Mouse (Mus musculus) midbrain, embryonic 14.5 days (tissue): Measurements from ENCODE around the gene Bsdc1. TPM values are rescaled to one million over a fixed set of nuclear protein-coding genes. Genes with fewer than 3 reads are reported as not detected.
A peak's percentile ranks its signal among the peaks of the same experiment; 100 is the strongest.
"Not testable (repeated sequence)": the region's sequence is repeated elsewhere in the genome, so short reads cannot be mapped to it uniquely, and the experiment has no call there.

Experiments
- ATAC-seq: fragments of 200-750 bp; cut with Nextera tagmentation; 2 replicates; pipeline ENCODE4 v1.8.0; 2017; ENCODE audit warnings: moderate number of reproducible peaks, moderate library complexity; ENCODE audit not compliant: low FRiP score, low TSS enrichment
- DNase-seq: peaks from one replicate; pipeline ENCODE4 v3.0.0-alpha.2; 2015
- H3K27ac ChIP-seq: fragments of 300-500 bp; sonication (generic); replicated peaks from 2 replicates; pipeline ENCODE4 v1.5.1; 2014; ENCODE audit warnings: mild to moderate bottlenecking, low read depth, low read length, moderate library complexity
- H3K27me3 ChIP-seq: fragments of 300-500 bp; sonication (generic); 2 replicates; pipeline ENCODE4 v1.6.1; 2014; ENCODE audit warnings: low read length, control low read depth, mixed read lengths; ENCODE audit not compliant: control insufficient read depth, insufficient read depth
- H3K36me3 ChIP-seq: fragments of 300-500 bp; sonication (generic); 2 replicates; pipeline ENCODE4 v1.6.1; 2014; ENCODE audit warnings: low read length, control low read depth; ENCODE audit not compliant: control insufficient read depth, insufficient read depth
- H3K4me1 ChIP-seq: fragments of 300-500 bp; sonication (generic); 2 replicates; pipeline ENCODE4 v1.6.1; 2014; ENCODE audit warnings: mild to moderate bottlenecking, antibody characterized with exemption, low read length, control low read depth; ENCODE audit not compliant: control insufficient read depth, insufficient read depth
- H3K4me2 ChIP-seq: fragments of 300-500 bp; sonication (generic); 2 replicates; pipeline ENCODE4 v1.6.1; 2014; ENCODE audit warnings: mild to moderate bottlenecking, low read length, moderate library complexity
- H3K4me3 ChIP-seq: fragments of 300-500 bp; sonication (generic); replicated peaks from 2 replicates; pipeline ENCODE4 v1.5.1; 2014; ENCODE audit warnings: low read depth, low read length
- H3K9ac ChIP-seq: fragments of 300-500 bp; sonication (generic); replicated peaks from 2 replicates; pipeline ENCODE4 v1.6.1; 2014; ENCODE audit warnings: mild to moderate bottlenecking, low read length, moderate library complexity
- H3K9me3 ChIP-seq: fragments of 300-500 bp; sonication (generic); 2 replicates; pipeline ENCODE4 v1.6.1; 2016; ENCODE audit warnings: low read length, control low read depth, mixed read lengths; ENCODE audit not compliant: control insufficient read depth
- WGBS: fragments of 180-500 bp; shearing (Covaris S2); extraction: QIAGEN DNeasy Blood & Tissue Kit; methylation state at CpG from one replicate; pipeline ENCODE4 v1.1.7; 2014; 5-methylcytosine and 5-hydroxymethylcytosine counted together
- polyA plus RNA-seq: library from polyadenylated mRNA; unstranded; fragments of >200 nt; fragmentation: Nextera tagmentation; extraction: Ambion mirVana; gene quantifications from 2 replicates; pipeline ENCODE4 v1.2.1, GENCODE M21; 2014

Bsdc1 gene
- polyA plus RNA-seq, 1 experiment from 2014 or later = 35.7 TPM

- peak; percentile 88 for DNase-seq
- Histone ChIP-seq H3K4me2 (peak overlapping the region; percentile 77), H3K27ac (peak overlapping the region; percentile 99), H3K4me1 (peaks cover 21% of the 10 kb centered on the region), H3K36me3 (peaks cover 41% of the 10 kb centered on the region), H3K27me3 (no peaks in the 10 kb centered on the region), H3K4me3 (peak overlapping the region; percentile 100), H3K9ac (peak overlapping the region; percentile 100), H3K9me3 (no peaks in the 10 kb centered on the region)
- ATAC-seq = peak; percentile 44
- WGBS = 0% methylated on average over 34 of the region's 35 CpGs
Measured at GRCm38 (mm10) chr4:129514300-129514898, 53.0 kb downstream of the Bsdc1 start.

- peak overlapping the region; percentile 13; the same call in 1 of the 2 replicates for H3K4me3 ChIP-seq
- WGBS = 56% methylated on average over 2 of the region's 2 CpGs
Measured at GRCm38 (mm10) chr4:129516925-129517324, 55.5 kb downstream of the Bsdc1 start.

GRCm38 (mm10) chr4:129518519-129518918 lies 57.1 kb downstream of the Bsdc1 start:
- Histone ChIP-seq H3K36me3 (peaks cover 79% of the 10 kb centered on the region), H3K27me3 (no peaks in the 10 kb centered on the region), H3K4me3 (no peak overlapping the region), H3K9me3 (no peaks in the 10 kb centered on the region), H3K4me1 (peaks cover 8% of the 10 kb centered on the region), H3K9ac (no peak overlapping the region), H3K4me2 (no peak overlapping the region), H3K27ac (no peak overlapping the region)
- ATAC-seq = no peak
- 94% methylated on average over 6 of the region's 8 CpGs for WGBS
- DNase-seq = no peak

More at GRCm38 (mm10) chr4:129516925-129517324, 55.5 kb downstream of the Bsdc1 start:
- H3K9me3 ChIP-seq = no peaks in the 10 kb centered on the region
- ATAC-seq (no peak), DNase-seq (no peak)
- H3K4me2 ChIP-seq = no peak overlapping the region
- peaks cover 14% of the 10 kb centered on the region for H3K4me1 ChIP-seq
- H3K27ac ChIP-seq = no peak overlapping the region
- H3K36me3 ChIP-seq = peaks cover 63% of the 10 kb centered on the region
- H3K9ac ChIP-seq = 0 out of 2 replicates have a peak overlapping the region, but pooled peaks have one; percentile 20
- H3K27me3 ChIP-seq = no peaks in the 10 kb centered on the region

DNA sequence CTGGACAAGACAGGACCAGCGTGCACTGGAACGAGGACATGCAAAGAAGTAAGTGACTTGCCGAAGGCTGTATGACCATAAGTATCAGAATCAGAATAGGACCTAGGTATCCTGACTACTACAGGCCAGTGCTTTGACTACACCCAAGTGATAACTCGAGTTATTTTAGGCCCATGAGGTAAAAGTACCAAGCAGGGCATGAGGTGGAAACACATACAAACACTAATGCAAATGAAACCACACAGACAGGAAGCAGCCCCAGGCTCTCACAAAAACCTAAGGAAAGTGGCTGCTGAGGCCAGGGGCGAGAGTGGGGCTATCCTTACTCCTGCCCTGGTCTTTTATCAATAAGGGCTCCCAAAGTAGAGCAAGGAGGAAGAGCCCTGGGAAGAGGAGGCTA lies 64.0 kb downstream of the Bsdc1 start:
- 91% methylated on average over 5 of the region's 5 CpGs for WGBS
- DNase-seq (no peak), ATAC-seq (no peak)
- H3K4me2 ChIP-seq = no peak overlapping the region
- no peak overlapping the region for H3K27ac ChIP-seq
- H3K4me1 ChIP-seq = no peaks in the 10 kb centered on the region
- H3K9me3 ChIP-seq = no peaks in the 10 kb centered on the region
- no peak overlapping the region for H3K9ac ChIP-seq
- peaks cover 82% of the 10 kb centered on the region for H3K36me3 ChIP-seq
- H3K4me3 ChIP-seq = no peak overlapping the region
- no peaks in the 10 kb centered on the region for H3K27me3 ChIP-seq

GRCm38 (mm10) chr4:129525889-129526288 lies 64.5 kb downstream of the Bsdc1 start:
- H3K27me3 ChIP-seq = no peaks in the 10 kb centered on the region
- 86% methylated on average over 3 of the region's 3 CpGs for WGBS
- peaks cover 82% of the 10 kb centered on the region for H3K36me3 ChIP-seq
- H3K27ac ChIP-seq = no peak overlapping the region
- no peaks in the 10 kb centered on the region for H3K4me1 ChIP-seq
- no peak for ATAC-seq
- DNase-seq = no peak
- no peak overlapping the region for H3K4me2 ChIP-seq
- no peak overlapping the region for H3K4me3 ChIP-seq
- H3K9me3 ChIP-seq = no peaks in the 10 kb centered on the region
- H3K9ac ChIP-seq = no peak overlapping the region

- H3K9me3 ChIP-seq, ATAC-seq, H3K4me1 ChIP-seq, H3K9ac ChIP-seq, H3K27me3 ChIP-seq, H3K4me3 ChIP-seq, H3K27ac ChIP-seq, H3K4me2 ChIP-seq, DNase-seq: not testable (repeated sequence)
- WGBS = 95% methylated on average over 5 of the region's 6 CpGs
- H3K36me3 ChIP-seq = peaks cover 66% of the 10 kb centered on the region
Measured at GRCm38 (mm10) chr4:129528901-129529300, 67.5 kb downstream of the Bsdc1 start.

Other genes with a start within 250 kb of the Bsdc1 start
- gene C77080, start 200.2 kb upstream of the Bsdc1 start, polyA plus RNA-seq = 7.0 and 8.4 TPM in 2 replicates
- gene Sync, start 174.0 kb upstream of the Bsdc1 start, polyA plus RNA-seq = 0.34 and 0.54 TPM in 2 replicates
- 280 and 349 TPM in 2 replicates for gene Rbbp4, start 126.2 kb upstream of the Bsdc1 start, polyA plus RNA-seq
- 22.9 and 26.3 TPM in 2 replicates for gene Zbtb8os, start 125.9 kb upstream of the Bsdc1 start, polyA plus RNA-seq
- 12.4 and 13.3 TPM in 2 replicates for gene Zbtb8a, start 83.5 kb upstream of the Bsdc1 start, polyA plus RNA-seq
- 15.9 and 17.6 TPM in 2 replicates for gene Zbtb8b, start 20.7 kb upstream of the Bsdc1 start, polyA plus RNA-seq
- gene Tssk3, start 29.4 kb downstream of the Bsdc1 start, polyA plus RNA-seq = 0.38 and 0.74 TPM in 2 replicates
- gene Fam229a, start 29.6 kb downstream of the Bsdc1 start, polyA plus RNA-seq = 0.69 TPM in 1 of 2 replicates, not detected in the other
- 1,591 and 1,713 TPM in 2 replicates for gene Marcksl1, start 52.0 kb downstream of the Bsdc1 start, polyA plus RNA-seq
- 73.6 and 101 TPM in 2 replicates for gene Hdac1, start 81.1 kb downstream of the Bsdc1 start, polyA plus RNA-seq
- 9.0 and 13.6 TPM in 2 replicates for gene Lck, start 112.1 kb downstream of the Bsdc1 start, polyA plus RNA-seq
- gene Fam167b, start 117.0 kb downstream of the Bsdc1 start, polyA plus RNA-seq = 0.24 TPM in 1 of 2 replicates, not detected in the other
- gene Eif3i, start 139.1 kb downstream of the Bsdc1 start, polyA plus RNA-seq = 232 and 238 TPM in 2 replicates
- gene Tmem234, start 139.1 kb downstream of the Bsdc1 start, polyA plus RNA-seq = 181 and 186 TPM in 2 replicates
- 2.9 and 4.4 TPM in 2 replicates for gene Dcdc2b, start 152.7 kb downstream of the Bsdc1 start, polyA plus RNA-seq
- 25.0 and 28.0 TPM in 2 replicates for gene Iqcc, start 157.5 kb downstream of the Bsdc1 start, polyA plus RNA-seq
- 127 and 147 TPM in 2 replicates for gene Ccdc28b, start 162.4 kb downstream of the Bsdc1 start, polyA plus RNA-seq
- gene Txlna, start 179.5 kb downstream of the Bsdc1 start, polyA plus RNA-seq = 37.4 and 64.1 TPM in 2 replicates
- gene Kpna6, start 211.2 kb downstream of the Bsdc1 start, polyA plus RNA-seq = 16.2 and 17.1 TPM in 2 replicates
- 43.5 and 48.6 TPM in 2 replicates for gene Tmem39b, start 235.3 kb downstream of the Bsdc1 start, polyA plus RNA-seq